Mouse (Mus musculus): ENCODE data around the gene Nup188.

DNA sequence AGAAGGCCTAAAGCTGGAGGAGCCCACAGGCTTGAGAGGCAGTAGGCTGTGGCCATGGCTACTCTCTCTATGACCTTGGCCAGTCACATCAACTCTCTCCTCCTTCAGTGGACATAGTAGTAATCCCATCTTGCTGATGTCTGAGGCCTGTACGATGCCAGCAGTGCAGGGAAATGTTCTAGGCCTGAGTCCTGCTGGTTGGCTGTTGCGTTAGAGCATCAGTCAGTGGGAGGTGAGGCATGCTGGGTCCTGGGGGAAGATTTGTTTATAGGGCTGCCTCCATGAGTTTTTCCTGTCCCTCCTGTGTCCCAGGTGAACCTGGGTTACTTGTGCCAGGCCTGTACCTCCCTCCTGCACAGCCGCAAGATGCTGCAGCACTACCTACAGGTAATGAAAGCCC lies 55.9 kb downstream of the Nup188 start:
- TF ChIP-seq POLR2A (IDR thresholded peaks at IDR 0.05; ENCODE audit: low read depth, low read length) (no peak), CTCF (IDR thresholded peaks at IDR 0.05; ENCODE audit: borderline replicate concordance, insufficient read depth, low read length) (no peak)

Data from embryonic fibroblast, embryonic 13.5 days (primary cell).